Mouse (Mus musculus) heart, adult 2 months (tissue): Measurements from ENCODE around the gene H1fx.

ENCODE experiments used
- CTCF ChIP-seq: fragments of 200-600 bp; IDR thresholded peaks from 2 replicates; pipeline ENCODE4 v1.8.1; 2022; ENCODE audit warnings: antibody characterized with exemption, mild to moderate bottlenecking, moderate library complexity
- EP300 ChIP-seq: fragments of 200-500 bp; IDR thresholded peaks from 2 replicates; pipeline ENCODE4 v1.6.1; 2011; ENCODE audit warnings: low read depth, low read length, control low read depth; ENCODE audit not compliant: insufficient read depth
- POLR2A ChIP-seq: fragments of 200-500 bp; IDR thresholded peaks from 2 replicates; pipeline ENCODE4 v1.6.1; 2011; ENCODE audit warnings: mild to moderate bottlenecking, low read depth, low read length, control low read depth; ENCODE audit not compliant: insufficient read depth

DNA sequence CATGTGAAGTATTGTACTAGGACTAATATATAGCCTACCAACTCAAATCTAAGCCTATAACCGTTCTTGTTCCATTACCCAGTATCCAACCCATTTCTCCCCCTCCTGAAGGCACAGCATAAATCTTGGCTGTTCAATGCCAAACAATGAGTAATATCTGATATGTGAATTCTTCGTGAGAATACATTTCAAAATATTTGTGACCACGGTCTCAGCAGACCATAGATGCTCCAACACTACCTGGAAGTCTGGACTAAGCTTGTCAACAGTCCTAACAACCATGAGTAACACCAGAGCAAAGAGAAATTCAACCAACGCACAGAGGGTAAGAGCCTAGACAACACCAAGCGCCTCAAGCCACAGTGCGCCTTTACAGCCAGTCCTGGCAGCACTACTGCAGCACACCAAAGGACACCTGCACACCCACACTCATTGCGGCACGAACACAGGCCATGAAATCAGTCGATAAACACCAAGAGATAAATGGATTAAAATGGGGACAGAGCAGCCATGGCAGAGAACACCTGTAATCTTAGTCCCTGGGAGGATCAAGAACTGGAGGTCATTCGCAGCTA, 42.0 kb upstream of the H1fx start:
- no peak for TF ChIP-seq CTCF
- no peak for TF ChIP-seq POLR2A
- TF ChIP-seq EP300, result no peak
